ENCODE assay signal across 10 mouse cellular contexts in genomic region chr11:62644602-62645336, GRCm38 (mm10). TPM values are rescaled to one million over a fixed set of nuclear protein-coding genes. Genes with fewer than 3 reads are reported as not detected.
DNase-seq lines count a peak whose midpoint lies in the region; ATAC-seq and TF ChIP-seq lines count a peak whose summit lies in the region.
"Had no signal": no experiment of that assay in that cellular context is flagged by ENCODE, and none has a peak within 500 bp of the region (broad histone marks: within the 10 kb centered on the region; RNA-seq: fewer than 3 reads in every experiment).

No protein-coding gene starts in this region.

- H3K36me3 ChIP-seq in forebrain, embryonic 13.5 days (ENCODE audit: poor library complexity, severe bottlenecking), result no peaks in the 10 kb centered on the region
- H3K36me3 ChIP-seq in forebrain, embryonic 10.5 days (replicated peaks), result peaks cover 19% of the 10 kb centered on the region
- H3K36me3 ChIP-seq in kidney, embryonic 16.5 days (ENCODE audit: insufficient read depth, low read length), result no peaks in the 10 kb centered on the region
- no peaks in the 10 kb centered on the region for H3K36me3 ChIP-seq in kidney, adult 2 months (ENCODE audit: control insufficient read depth, insufficient read depth, low read length)
- no peaks in the 10 kb centered on the region for H3K36me3 ChIP-seq in embryonic facial prominence, embryonic 14.5 days (ENCODE audit: control insufficient read depth, insufficient read depth, low read length)
- no peaks in the 10 kb centered on the region for H3K36me3 ChIP-seq in midbrain, embryonic 12.5 days
- H3K36me3 ChIP-seq: stomach, embryonic 15.5 days had no signal

- no peaks in the 10 kb centered on the region for H3K27me3 ChIP-seq in forebrain, embryonic 13.5 days
- H3K27me3 ChIP-seq in forebrain, embryonic 10.5 days (ENCODE audit: poor library complexity, severe bottlenecking), result no peaks in the 10 kb centered on the region
- H3K27me3 ChIP-seq in kidney, embryonic 16.5 days (ENCODE audit: insufficient read depth, low read length), result no peaks in the 10 kb centered on the region
- H3K27me3 ChIP-seq in kidney, adult 2 months (replicated peaks; ENCODE audit: control insufficient read depth, insufficient read depth, low read length), result no peaks in the 10 kb centered on the region
- no peaks in the 10 kb centered on the region for H3K27me3 ChIP-seq in embryonic facial prominence, embryonic 14.5 days (replicated peaks; ENCODE audit: control insufficient read depth, insufficient read depth, low read length)
- H3K27me3 ChIP-seq in midbrain, embryonic 12.5 days, result no peaks in the 10 kb centered on the region
- H3K27me3 ChIP-seq: stomach, embryonic 15.5 days had no signal

- ATAC-seq in forebrain, embryonic 13.5 days, result no peak
- no peak for ATAC-seq in kidney, embryonic 16.5 days (ENCODE audit: low FRiP score, low TSS enrichment)
- ATAC-seq in embryonic facial prominence, embryonic 14.5 days (ENCODE audit: low read depth), result no peak
- no peak for ATAC-seq in midbrain, embryonic 12.5 days (ENCODE audit: low FRiP score, low read depth)
- no peak for ATAC-seq in granulocyte monocyte progenitor cell, adult 5-6 weeks (replicated peaks; ENCODE audit: poor library complexity, severe bottlenecking)

- 93% methylated on average over 5 of the region's 5 CpGs for WGBS in forebrain, embryonic 13.5 days
- WGBS in forebrain, embryonic 10.5 days, result 89% methylated on average over 5 of the region's 5 CpGs
- 94% methylated on average over 5 of the region's 5 CpGs for WGBS in kidney, embryonic 16.5 days
- WGBS in kidney, adult 2 months, result 92% methylated on average over 5 of the region's 5 CpGs
- WGBS in embryonic facial prominence, embryonic 14.5 days, result 89% methylated on average over 5 of the region's 5 CpGs
- WGBS in midbrain, embryonic 12.5 days, result 84% methylated on average over 5 of the region's 5 CpGs

- no peak overlapping the region for H3K9ac ChIP-seq in forebrain, embryonic 13.5 days
- 0 out of 2 replicates have a peak overlapping the region, but pooled peaks have one; percentile 17 for H3K9ac ChIP-seq in kidney, embryonic 16.5 days (replicated peaks; ENCODE audit: low read length)
- H3K9ac ChIP-seq in embryonic facial prominence, embryonic 14.5 days (ENCODE audit: low read depth, low read length), result no peak overlapping the region
- H3K9ac ChIP-seq in midbrain, embryonic 12.5 days (replicated peaks), result no peak overlapping the region
- H3K9ac ChIP-seq: stomach, embryonic 15.5 days had no signal

- no peak for DNase-seq in forebrain, embryonic 10.5 days (ENCODE audit: extremely low spot score, low spot score)
- DNase-seq in kidney, adult 2 months, result no peak
- no peak for DNase-seq in embryonic facial prominence, embryonic 14.5 days (ENCODE audit: low spot score)
- no peak for DNase-seq in right cerebral cortex, postnatal 10 days (ENCODE audit: low spot score in 2 of 2)
- DNase-seq: gastrocnemius, postnatal 25 days had no signal

- H3K27ac ChIP-seq in forebrain, embryonic 13.5 days, result peak overlapping the region; percentile 5; the same call in 1 of the 2 replicates
- no peak overlapping the region for H3K27ac ChIP-seq in forebrain, embryonic 10.5 days
- H3K27ac ChIP-seq in kidney, embryonic 16.5 days (ENCODE audit: low read length), result peak overlapping the region; percentile 80
- H3K27ac ChIP-seq in kidney, adult 2 months (ENCODE audit: insufficient read depth, low read depth, low read length), result no peak overlapping the region
- no peak overlapping the region for H3K27ac ChIP-seq in embryonic facial prominence, embryonic 14.5 days (replicated peaks; ENCODE audit: low read depth, low read length)
- no peak overlapping the region for H3K27ac ChIP-seq in midbrain, embryonic 12.5 days (replicated peaks)

- peaks cover 58% of the 10 kb centered on the region for H3K4me1 ChIP-seq in forebrain, embryonic 13.5 days
- peaks cover 70% of the 10 kb centered on the region for H3K4me1 ChIP-seq in forebrain, embryonic 10.5 days
- peaks cover 45% of the 10 kb centered on the region for H3K4me1 ChIP-seq in kidney, embryonic 16.5 days (ENCODE audit: insufficient read depth, low read length)
- H3K4me1 ChIP-seq in kidney, adult 2 months (ENCODE audit: control insufficient read depth, insufficient read depth, low read length), result peaks cover 12% of the 10 kb centered on the region
- peaks cover 45% of the 10 kb centered on the region for H3K4me1 ChIP-seq in embryonic facial prominence, embryonic 14.5 days (ENCODE audit: control insufficient read depth, insufficient read depth, low read length)
- H3K4me1 ChIP-seq in midbrain, embryonic 12.5 days, result peaks cover 56% of the 10 kb centered on the region

- no peaks in the 10 kb centered on the region for H3K9me3 ChIP-seq in forebrain, embryonic 13.5 days (replicated peaks)
- H3K9me3 ChIP-seq in forebrain, embryonic 10.5 days, result no peaks in the 10 kb centered on the region
- H3K9me3 ChIP-seq in kidney, embryonic 16.5 days (ENCODE audit: low read length), result no peaks in the 10 kb centered on the region
- no peaks in the 10 kb centered on the region for H3K9me3 ChIP-seq in embryonic facial prominence, embryonic 14.5 days (ENCODE audit: control insufficient read depth, low read length)
- H3K9me3 ChIP-seq in midbrain, embryonic 12.5 days, result no peaks in the 10 kb centered on the region
- H3K9me3 ChIP-seq: stomach, embryonic 15.5 days had no signal

- no peak overlapping the region for H3K4me2 ChIP-seq in forebrain, embryonic 13.5 days
- H3K4me2 ChIP-seq in kidney, embryonic 16.5 days (replicated peaks; ENCODE audit: low read depth, low read length), result peak overlapping the region; percentile 74; the same call in 1 of the 2 replicates
- peak overlapping the region; percentile 90; the same call in 1 of the 2 replicates for H3K4me2 ChIP-seq in embryonic facial prominence, embryonic 14.5 days (ENCODE audit: low read depth, low read length)
- H3K4me2 ChIP-seq in midbrain, embryonic 12.5 days (replicated peaks), result peak overlapping the region; percentile 97; the same call in 1 of the 2 replicates

- no peak overlapping the region for H3K4me3 ChIP-seq in forebrain, embryonic 13.5 days
- H3K4me3 ChIP-seq in forebrain, embryonic 10.5 days, result no peak overlapping the region
- H3K4me3 ChIP-seq in kidney, embryonic 16.5 days (ENCODE audit: low read length), result no peak overlapping the region
- no peak overlapping the region for H3K4me3 ChIP-seq in kidney, adult 2 months (ENCODE audit: insufficient read depth, low read depth, low read length)
- H3K4me3 ChIP-seq in embryonic facial prominence, embryonic 14.5 days (ENCODE audit: low read depth, low read length), result no peak overlapping the region
- H3K4me3 ChIP-seq in midbrain, embryonic 12.5 days, result no peak overlapping the region

- TF ChIP-seq CTCF in kidney, adult 2 months (conservative IDR thresholded peaks at IDR 0.05; ENCODE audit: insufficient read depth, insufficient read length, low read depth, low read length), result no peak

- no peak for TF ChIP-seq POLR2A in kidney, adult 2 months (IDR thresholded peaks at IDR 0.05; ENCODE audit: low read depth, low read length)

RNA-seq across cellular contexts. Expression of gene Lrrc75a, which starts 3.6 kb away (rescaled TPM):
- 8.0 and 9.4 TPM in 2 replicates for polyA plus RNA-seq in forebrain, embryonic 13.5 days (2015; fragmentation: Nextera tagmentation; extraction: Ambion mirVana)
- polyA plus RNA-seq in forebrain, embryonic 10.5 days (2016; fragmentation: Nextera tagmentation; extraction: Ambion mirVana), result 9.1 and 10.0 TPM in 2 replicates
- polyA plus RNA-seq in kidney, embryonic 16.5 days (2015; fragmentation: Nextera tagmentation; extraction: Ambion mirVana), result 13.8 and 15.6 TPM in 2 replicates
- 7.8 and 8.0 TPM in 2 replicates for polyA plus RNA-seq in kidney, adult 2 months (2012; rRNA removed)
- polyA plus RNA-seq in embryonic facial prominence, embryonic 14.5 days (2014; fragmentation: Nextera tagmentation; extraction: Ambion mirVana), result 16.6 and 17.2 TPM in 2 replicates
- polyA plus RNA-seq in midbrain, embryonic 12.5 days (2016; fragmentation: Nextera tagmentation; extraction: Ambion mirVana), result 12.8 and 16.6 TPM in 2 replicates
- 5.7 TPM in 2 replicates for total RNA-seq in granulocyte monocyte progenitor cell, adult 5-6 weeks (2014; fragmentation: Nextera tagmentation)
- 3.6 and 5.4 TPM in 2 replicates for total RNA-seq in granulocyte monocyte progenitor cell, adult 5-6 weeks (2017)

RNA-seq across cellular contexts. Expression of gene Mmgt2, which starts 3.7 kb away (rescaled TPM):
- 31.3 and 33.2 TPM in 2 replicates for polyA plus RNA-seq in forebrain, embryonic 13.5 days (2015; fragmentation: Nextera tagmentation; extraction: Ambion mirVana)
- 38.6 and 39.0 TPM in 2 replicates for polyA plus RNA-seq in forebrain, embryonic 10.5 days (2016; fragmentation: Nextera tagmentation; extraction: Ambion mirVana)
- 66.2 and 68.1 TPM in 2 replicates for polyA plus RNA-seq in kidney, embryonic 16.5 days (2015; fragmentation: Nextera tagmentation; extraction: Ambion mirVana)
- polyA plus RNA-seq in kidney, adult 2 months (2012; rRNA removed), result 24.0 and 33.1 TPM in 2 replicates
- polyA plus RNA-seq in embryonic facial prominence, embryonic 14.5 days (2014; fragmentation: Nextera tagmentation; extraction: Ambion mirVana), result 48.4 and 54.3 TPM in 2 replicates
- 36.4 and 39.9 TPM in 2 replicates for polyA plus RNA-seq in midbrain, embryonic 12.5 days (2016; fragmentation: Nextera tagmentation; extraction: Ambion mirVana)
- 16.7 and 34.1 TPM in 2 replicates for total RNA-seq in granulocyte monocyte progenitor cell, adult 5-6 weeks (2014; fragmentation: Nextera tagmentation)
- total RNA-seq in granulocyte monocyte progenitor cell, adult 5-6 weeks (2017), result 15.9 and 23.7 TPM in 2 replicates

Comparison
In these comparisons a context has a peak if more than half of its experiments do, and no peak if none do; other contexts are left out.
1. H3K27ac ChIP-seq: peak in forebrain, embryonic 13.5 days (single experiment) and kidney, embryonic 16.5 days (single experiment); none in forebrain, embryonic 10.5 days (single experiment), kidney, adult 2 months (single experiment), embryonic facial prominence, embryonic 14.5 days (single experiment) and midbrain, embryonic 12.5 days (single experiment).